Mouse (Mus musculus) midbrain, embryonic 16.5 days (tissue): ENCODE data around the gene Afap1. TPM values are rescaled to one million over a fixed set of nuclear protein-coding genes. Genes with fewer than 3 reads are reported as not detected.

ENCODE experiments used
- ATAC-seq: fragments of 200-750 bp; cut with Nextera tagmentation; 2 replicates; pipeline ENCODE4 v1.8.0; 2017; ENCODE audit warnings: moderate TSS enrichment
- H3K27ac ChIP-seq: fragments of 300-500 bp; sonication (generic); 2 replicates; pipeline ENCODE4 v1.5.1; 2014; ENCODE audit warnings: mild to moderate bottlenecking, low read length, mixed read lengths
- H3K27me3 ChIP-seq: fragments of 300-500 bp; sonication (generic); 2 replicates; pipeline ENCODE4 v1.6.1; 2014; ENCODE audit warnings: low read depth, low read length, mixed read lengths; ENCODE audit not compliant: control insufficient read depth, insufficient read depth
- H3K36me3 ChIP-seq: fragments of 300-500 bp; sonication (generic); 2 replicates; pipeline ENCODE4 v1.6.1; 2014; ENCODE audit warnings: mild to moderate bottlenecking, low read length, moderate library complexity, mixed read lengths; ENCODE audit not compliant: control insufficient read depth, insufficient read depth
- H3K4me1 ChIP-seq: fragments of 300-500 bp; sonication (generic); 2 replicates; pipeline ENCODE4 v1.6.1; 2014; ENCODE audit warnings: mild to moderate bottlenecking, low read length, mixed read lengths; ENCODE audit not compliant: control insufficient read depth, insufficient read depth
- H3K4me2 ChIP-seq: fragments of 300-500 bp; sonication (generic); 2 replicates; pipeline ENCODE4 v1.6.1; 2014; ENCODE audit warnings: mild to moderate bottlenecking, low read length, mixed read lengths
- H3K4me3 ChIP-seq: fragments of 300-500 bp; sonication (generic); 2 replicates; pipeline ENCODE4 v1.5.1; 2014; ENCODE audit warnings: low read depth, mild to moderate bottlenecking, low read length, moderate library complexity, mixed read lengths
- H3K9ac ChIP-seq: fragments of 300-500 bp; sonication (generic); 2 replicates; pipeline ENCODE4 v1.6.1; 2014; ENCODE audit warnings: low read depth, low read length, mixed read lengths
- H3K9me3 ChIP-seq: fragments of 300-500 bp; sonication (generic); replicated peaks from 2 replicates; pipeline ENCODE4 v1.6.1; 2014; ENCODE audit warnings: mild to moderate bottlenecking, low read length, mixed read lengths; ENCODE audit not compliant: control insufficient read depth, poor library complexity, severe bottlenecking
- WGBS: fragments of 180-500 bp; shearing (Covaris S2); extraction: QIAGEN DNeasy Blood & Tissue Kit; methylation state at CpG from one replicate; pipeline ENCODE4 v1.1.7; 2014; 5-methylcytosine and 5-hydroxymethylcytosine counted together
- polyA plus RNA-seq: library from polyadenylated mRNA; unstranded; fragments of >200 nt; fragmentation: Nextera tagmentation; extraction: Ambion mirVana; gene quantifications from 2 replicates; pipeline ENCODE4 v1.2.1, GENCODE M21; 2015

Gene Afap1
- polyA plus RNA-seq, 1 experiment from 2014 or later: 61.2 TPM

GRCm38 (mm10) chr5:35918387-35918786 lies 25.3 kb downstream of the Afap1 start:
- ATAC-seq: peak; percentile 23; the same call in 1 of the 2 replicates
- Histone ChIP-seq H3K9ac (no peak overlapping the region), H3K9me3 (no peaks in the 10 kb centered on the region), H3K27me3 (no peaks in the 10 kb centered on the region), H3K4me3 (no peak overlapping the region), H3K36me3 (no peaks in the 10 kb centered on the region), H3K27ac (peak overlapping the region; percentile 69), H3K4me1 (peaks cover 48% of the 10 kb centered on the region), H3K4me2 (no peak overlapping the region)
- WGBS: 17% methylated on average over 8 of the region's 8 CpGs

DNA sequence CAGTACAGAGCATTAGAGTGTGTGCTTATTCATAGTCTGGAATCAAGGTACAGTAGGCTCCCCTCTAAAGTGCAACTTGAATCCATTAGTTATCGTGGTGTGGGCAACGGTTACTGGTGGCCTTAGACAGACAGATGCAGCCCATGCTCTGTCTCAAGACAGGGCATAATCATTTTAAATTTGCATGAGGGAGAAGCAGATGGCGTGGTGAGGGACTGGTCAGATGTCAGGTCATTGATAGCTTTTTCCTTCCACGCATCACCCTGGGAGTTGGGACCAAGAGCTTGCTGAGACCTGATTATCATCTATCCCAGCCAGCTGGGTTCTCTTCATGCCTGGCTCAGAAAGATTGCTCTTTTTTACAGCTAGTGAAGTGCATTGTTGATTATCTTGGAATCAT lies 27.0 kb downstream of the Afap1 start:
- H3K27me3 ChIP-seq: no peaks in the 10 kb centered on the region
- ATAC-seq: no peak
- no peak overlapping the region for H3K27ac ChIP-seq
- no peak overlapping the region for H3K9ac ChIP-seq
- 22% methylated on average over 4 of the region's 4 CpGs for WGBS
- no peaks in the 10 kb centered on the region for H3K36me3 ChIP-seq
- H3K4me3 ChIP-seq: no peak overlapping the region
- no peaks in the 10 kb centered on the region for H3K9me3 ChIP-seq
- H3K4me2 ChIP-seq: no peak overlapping the region
- H3K4me1 ChIP-seq: peaks cover 52% of the 10 kb centered on the region

GRCm38 (mm10) chr5:35920557-35920956 lies 27.4 kb downstream of the Afap1 start:
- Histone ChIP-seq H3K27ac (no peak overlapping the region), H3K4me1 (peaks cover 51% of the 10 kb centered on the region), H3K4me2 (no peak overlapping the region), H3K9me3 (no peaks in the 10 kb centered on the region), H3K27me3 (no peaks in the 10 kb centered on the region), H3K9ac (no peak overlapping the region), H3K4me3 (no peak overlapping the region), H3K36me3 (no peaks in the 10 kb centered on the region)
- no peak for ATAC-seq

DNA sequence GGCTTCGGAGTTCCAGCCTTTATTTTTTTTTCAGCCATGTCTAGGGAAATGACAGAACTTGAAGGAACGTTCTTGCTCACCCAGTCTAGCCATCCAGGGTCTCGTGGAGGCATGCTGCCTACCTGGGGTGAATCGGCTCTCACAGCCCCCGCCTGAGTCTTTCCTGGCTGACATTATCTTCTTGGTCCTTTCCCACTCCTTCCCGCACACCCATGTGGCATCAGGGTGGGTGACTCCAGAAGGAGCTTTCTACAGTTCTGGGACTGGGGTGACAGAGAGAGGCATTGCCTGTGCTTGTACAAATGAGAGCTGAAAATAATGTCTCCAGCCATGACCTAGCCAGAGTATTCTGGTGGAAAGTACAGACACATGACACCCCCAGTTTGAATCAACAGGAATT lies 28.0 kb downstream of the Afap1 start:
- no peak overlapping the region for H3K4me3 ChIP-seq
- no peaks in the 10 kb centered on the region for H3K27me3 ChIP-seq
- no peaks in the 10 kb centered on the region for H3K36me3 ChIP-seq
- H3K4me1 ChIP-seq: peaks cover 53% of the 10 kb centered on the region
- WGBS: 78% methylated on average over 6 of the region's 6 CpGs
- H3K4me2 ChIP-seq: no peak overlapping the region
- H3K9ac ChIP-seq: no peak overlapping the region
- no peaks in the 10 kb centered on the region for H3K9me3 ChIP-seq
- peak overlapping the region; percentile 52; the same call in 1 of the 2 replicates for H3K27ac ChIP-seq
- no peak for ATAC-seq

- H3K9me3 ChIP-seq: no peaks in the 10 kb centered on the region
- no peaks in the 10 kb centered on the region for H3K36me3 ChIP-seq
- WGBS: 50% methylated on average over 10 of the region's 10 CpGs
- H3K9ac ChIP-seq: no peak overlapping the region
- H3K27me3 ChIP-seq: no peaks in the 10 kb centered on the region
- H3K27ac ChIP-seq: no peak overlapping the region
- no peak for ATAC-seq
- H3K4me1 ChIP-seq: peaks cover 55% of the 10 kb centered on the region
- no peak overlapping the region for H3K4me3 ChIP-seq
- H3K4me2 ChIP-seq: no peak overlapping the region
Measured at GRCm38 (mm10) chr5:35921595-35922254, 28.6 kb downstream of the Afap1 start.

GRCm38 (mm10) chr5:35923448-35923847 lies 30.3 kb downstream of the Afap1 start:
- no peak for ATAC-seq
- Histone ChIP-seq H3K9ac (no peak overlapping the region), H3K4me1 (peaks cover 49% of the 10 kb centered on the region), H3K27me3 (no peaks in the 10 kb centered on the region), H3K27ac (no peak overlapping the region), H3K36me3 (no peaks in the 10 kb centered on the region), H3K9me3 (no peaks in the 10 kb centered on the region), H3K4me3 (no peak overlapping the region), H3K4me2 (no peak overlapping the region)
- 94% methylated on average over 6 of the region's 6 CpGs for WGBS

DNA sequence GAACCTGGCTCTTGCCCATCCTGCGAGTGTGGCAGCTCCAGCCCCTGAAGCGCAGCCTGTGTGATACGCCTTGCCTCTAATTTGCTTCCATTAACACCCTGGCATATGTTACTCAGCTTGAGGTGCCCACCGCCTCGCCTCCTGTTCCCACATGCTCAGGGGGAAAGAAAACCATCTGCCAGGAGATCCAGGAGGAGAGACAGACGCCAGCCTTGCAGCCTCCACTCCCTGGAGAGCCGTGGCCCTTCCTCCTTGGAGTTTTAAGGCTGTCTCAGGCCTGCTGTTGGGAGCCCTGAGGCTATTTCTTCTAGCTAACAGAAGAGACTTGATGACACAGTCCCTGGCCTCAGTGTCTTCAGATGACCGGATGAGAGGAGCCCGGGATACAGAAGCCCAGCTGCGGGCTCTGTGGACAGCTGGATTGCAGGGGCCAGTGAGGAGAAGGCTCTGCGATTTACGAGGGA lies 32.1 kb downstream of the Afap1 start:
- no peak overlapping the region for H3K4me2 ChIP-seq
- WGBS: 36% methylated on average over 12 of the region's 12 CpGs
- no peak overlapping the region for H3K9ac ChIP-seq
- peaks cover 40% of the 10 kb centered on the region for H3K4me1 ChIP-seq
- no peaks in the 10 kb centered on the region for H3K9me3 ChIP-seq
- no peak for ATAC-seq
- no peaks in the 10 kb centered on the region for H3K27me3 ChIP-seq
- H3K4me3 ChIP-seq: no peak overlapping the region
- H3K36me3 ChIP-seq: no peaks in the 10 kb centered on the region
- H3K27ac ChIP-seq: 0 out of 2 replicates have a peak overlapping the region, but pooled peaks have one; percentile 39

GRCm38 (mm10) chr5:35926511-35926910 lies 33.4 kb downstream of the Afap1 start:
- Histone ChIP-seq H3K36me3 (no peaks in the 10 kb centered on the region), H3K27ac (no peak overlapping the region), H3K9ac (no peak overlapping the region), H3K4me3 (no peak overlapping the region), H3K27me3 (no peaks in the 10 kb centered on the region), H3K9me3 (no peaks in the 10 kb centered on the region), H3K4me2 (no peak overlapping the region), H3K4me1 (peaks cover 38% of the 10 kb centered on the region)
- 58% methylated on average over 8 of the region's 8 CpGs for WGBS
- no peak for ATAC-seq

GRCm38 (mm10) chr5:35931296-35931695 lies 38.2 kb downstream of the Afap1 start:
- H3K4me1 ChIP-seq: peaks cover 25% of the 10 kb centered on the region
- H3K9ac ChIP-seq: no peak overlapping the region
- H3K36me3 ChIP-seq: peaks cover 5% of the 10 kb centered on the region; the same call in 1 of the 2 replicates
- H3K4me3 ChIP-seq: no peak overlapping the region
- no peak for ATAC-seq
- H3K27ac ChIP-seq: no peak overlapping the region
- WGBS: 65% methylated on average over 5 of the region's 5 CpGs
- no peaks in the 10 kb centered on the region for H3K27me3 ChIP-seq
- H3K4me2 ChIP-seq: no peak overlapping the region
- no peaks in the 10 kb centered on the region for H3K9me3 ChIP-seq
